Mouse (Mus musculus): ENCODE measurements around the gene Rhbdf1.

The Rhbdf1 gene

DNA sequence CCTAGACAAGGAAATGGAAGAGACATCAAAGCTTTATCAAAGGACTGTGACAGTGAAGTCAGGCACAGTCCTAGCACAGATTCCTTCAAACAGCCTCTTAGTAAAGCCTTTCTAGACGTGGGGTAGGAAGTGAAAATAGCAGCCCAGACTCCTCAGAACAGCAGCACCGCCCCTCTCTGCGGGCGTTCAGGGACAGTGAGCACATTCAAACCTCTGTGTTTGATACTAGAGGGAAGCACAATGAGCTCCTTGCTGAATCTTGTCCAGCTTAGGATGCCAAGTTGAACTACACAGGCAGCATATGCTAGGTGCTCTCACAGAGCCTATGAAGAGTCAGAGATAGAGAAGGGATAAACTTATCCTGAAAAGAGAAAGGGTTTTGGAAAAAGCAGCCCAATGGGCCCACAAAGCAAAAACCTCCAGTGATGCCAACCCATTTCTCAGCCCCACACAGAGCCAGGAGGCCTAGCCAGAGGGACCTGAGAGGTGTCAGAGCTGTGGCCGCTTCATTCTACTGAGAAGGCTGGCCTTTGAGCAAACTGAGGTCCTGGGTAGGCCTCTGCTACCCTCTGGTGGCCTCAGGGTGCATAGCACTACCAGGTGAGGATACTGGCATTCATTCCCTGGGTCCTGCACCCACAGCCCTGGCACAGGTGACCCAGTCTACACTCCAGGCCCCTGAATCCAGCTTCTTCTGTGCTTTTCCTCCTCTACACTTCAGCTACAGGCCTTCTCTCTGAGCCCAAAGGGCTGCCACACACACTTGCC is 16.2 kb upstream of the Rhbdf1 start:
- peak; percentile 84 for DNase-seq (ENCODE audit: low read depth)

DNA sequence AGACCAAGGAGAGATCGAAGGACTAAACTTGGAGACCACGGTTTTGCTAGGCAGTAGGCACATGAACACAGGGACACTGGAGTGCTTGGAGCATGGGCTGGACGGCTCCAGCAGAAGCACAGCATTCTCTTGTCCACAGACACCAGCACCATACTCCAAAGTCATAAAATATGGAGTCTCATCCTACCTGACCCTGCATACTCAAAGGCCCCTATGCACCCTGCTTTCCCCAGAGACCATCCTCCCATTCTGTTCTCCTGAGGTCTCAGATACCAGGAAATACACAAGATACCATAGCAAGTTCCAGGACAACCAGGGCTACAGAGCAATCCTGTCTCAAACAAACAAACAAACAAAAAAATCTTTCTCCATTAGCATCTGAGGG is 15.3 kb upstream of the Rhbdf1 start:
- no peak for DNase-seq (ENCODE audit: low read depth)

DNA sequence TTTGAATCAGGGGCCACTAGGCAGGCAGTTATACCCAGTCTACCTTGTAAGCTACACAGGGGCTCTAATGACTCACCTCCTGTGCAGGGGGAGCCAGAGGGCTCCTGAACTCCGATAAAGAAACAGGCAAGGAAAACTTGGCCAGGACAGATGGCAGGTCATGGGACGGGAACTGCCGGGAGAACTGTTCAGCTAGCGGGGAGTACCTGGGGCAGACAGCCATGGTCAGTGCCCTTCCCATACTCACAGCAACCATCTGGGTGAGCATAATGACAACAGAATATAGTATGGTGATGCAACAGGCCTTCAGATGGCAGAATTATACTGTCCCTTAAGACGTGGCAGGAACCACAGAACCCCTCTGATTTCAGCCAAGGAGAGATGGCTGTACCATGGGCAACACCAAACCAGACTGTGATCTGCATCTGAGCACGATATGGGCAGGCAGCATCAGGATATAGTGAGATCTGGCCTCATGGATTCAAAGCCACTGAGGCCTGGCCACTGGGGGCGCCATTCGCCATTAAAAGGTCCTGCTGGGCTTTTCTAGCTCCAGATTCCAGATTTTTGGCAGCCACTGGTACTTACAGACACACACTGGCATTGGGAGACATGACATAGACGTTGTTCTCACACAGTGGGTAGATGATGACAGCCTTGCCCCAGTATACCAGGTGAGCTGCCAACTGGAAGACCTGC is 14.8 kb upstream of the Rhbdf1 start:
- peak; percentile 61 for DNase-seq (ENCODE audit: low read depth)

DNA sequence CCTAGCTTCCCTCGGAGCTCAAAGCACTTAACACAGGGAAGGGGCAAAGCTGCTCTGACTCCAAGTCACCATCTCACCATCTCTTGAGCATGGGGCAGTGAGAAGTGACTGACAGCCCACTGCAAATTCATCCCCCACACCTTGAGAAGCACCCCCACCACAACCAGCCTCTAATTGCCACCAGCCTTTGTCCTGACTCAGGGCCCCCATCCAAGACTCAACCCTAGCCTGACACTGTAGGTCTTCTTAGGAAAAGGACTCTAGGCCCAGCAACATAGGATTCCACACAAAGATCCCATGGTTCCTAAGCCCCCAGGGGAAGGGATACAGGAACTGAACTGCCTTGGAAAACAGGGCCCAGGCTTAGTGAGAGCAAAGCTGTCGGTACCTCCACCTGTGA is 14.0 kb upstream of the Rhbdf1 start:
- no peak for DNase-seq (ENCODE audit: low read depth)

DNA sequence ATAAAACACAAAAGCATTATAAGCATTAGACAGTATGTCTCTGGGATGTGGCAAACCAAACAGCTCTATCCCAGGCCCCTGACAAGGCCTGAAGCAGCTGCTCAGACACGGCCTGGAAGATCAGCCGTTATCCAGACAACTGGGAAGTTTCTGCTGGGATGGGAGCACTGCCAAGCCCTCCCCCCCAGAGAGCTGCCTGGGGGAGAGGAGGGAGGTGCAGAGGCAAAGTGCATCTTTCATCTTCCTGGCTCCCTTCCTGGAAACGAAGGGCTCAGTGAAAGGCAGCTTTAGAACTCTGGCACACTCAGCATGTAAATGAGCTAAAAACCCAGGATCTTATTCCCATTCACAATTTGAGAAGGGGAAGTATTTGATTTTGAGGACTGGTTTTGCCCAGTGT is 13.5 kb upstream of the Rhbdf1 start:
- DNase-seq (ENCODE audit: low read depth), result no peak

DNA sequence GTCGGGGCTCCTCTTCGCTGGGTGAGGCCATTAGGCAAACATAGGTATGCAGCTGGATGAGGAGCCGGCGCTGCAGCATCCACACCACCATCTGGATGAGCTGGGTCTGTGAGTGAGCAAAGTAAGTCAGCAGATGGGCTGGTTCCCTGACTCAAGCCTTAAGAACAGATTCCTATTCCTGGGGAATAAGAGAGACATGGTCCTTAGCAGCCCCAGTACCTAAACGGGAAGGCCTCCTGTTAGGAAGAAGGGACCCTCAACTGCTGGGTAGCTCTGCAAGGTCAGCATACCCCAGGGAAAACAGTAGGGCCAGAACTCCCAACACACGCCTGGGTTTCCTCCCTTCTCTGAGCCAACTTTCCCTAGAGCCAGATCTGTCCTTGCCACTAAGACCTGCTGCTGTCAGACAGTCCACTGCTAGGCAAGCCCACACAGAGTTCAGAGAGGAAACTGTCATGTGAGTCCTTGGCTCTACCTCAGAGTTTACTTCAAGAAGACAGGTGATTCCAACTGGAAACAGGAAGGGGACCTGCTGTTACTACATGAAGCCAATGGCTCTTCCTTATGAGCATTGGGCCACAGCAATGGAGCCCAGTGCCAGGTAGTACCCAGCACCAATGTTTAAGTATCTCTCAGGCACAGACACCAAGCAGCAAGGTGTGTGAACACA is 12.9 kb upstream of the Rhbdf1 start:
- no peak for DNase-seq (ENCODE audit: low read depth)

DNA sequence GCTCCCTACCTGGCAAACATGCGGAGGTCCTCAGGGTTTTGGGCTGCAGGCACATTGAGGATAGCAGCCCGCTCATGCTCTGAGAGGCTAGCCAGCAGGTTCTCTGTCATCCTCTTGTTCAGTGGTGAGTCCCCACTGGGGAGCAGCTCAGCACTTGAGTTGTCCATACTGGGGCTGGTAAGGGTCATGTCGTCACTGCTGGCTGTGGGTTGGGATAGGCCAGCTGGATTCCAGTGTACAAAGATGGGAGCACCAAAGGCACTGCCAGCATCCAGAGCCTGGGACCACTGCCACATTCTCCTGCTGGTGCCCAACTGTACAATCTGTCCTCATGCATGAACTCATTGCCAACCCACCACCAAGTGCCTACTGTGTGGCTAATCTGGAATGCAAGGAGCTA is 11.8 kb upstream of the Rhbdf1 start:
- DNase-seq (ENCODE audit: low read depth), result no peak

DNA sequence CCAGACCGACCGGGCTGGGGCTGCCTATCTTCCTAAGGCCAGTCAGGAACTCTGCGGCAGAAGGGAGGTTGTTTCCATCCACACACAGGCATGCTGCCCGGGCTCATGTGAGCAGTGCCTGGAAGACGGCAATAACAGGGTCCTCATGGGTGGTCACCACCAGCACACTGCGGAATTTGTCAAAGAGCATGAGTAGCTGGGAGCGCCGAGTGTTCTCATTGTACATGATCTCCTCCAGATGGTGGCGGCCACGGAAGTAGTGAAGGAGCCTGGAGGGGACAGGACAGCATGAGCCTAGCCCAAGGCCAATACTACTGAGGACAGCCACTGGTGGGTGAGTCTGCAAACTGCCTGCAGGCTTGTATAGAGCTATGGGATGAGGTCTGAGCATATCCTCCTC is 10.7 kb upstream of the Rhbdf1 start:
- no peak for DNase-seq (ENCODE audit: low read depth)

DNA sequence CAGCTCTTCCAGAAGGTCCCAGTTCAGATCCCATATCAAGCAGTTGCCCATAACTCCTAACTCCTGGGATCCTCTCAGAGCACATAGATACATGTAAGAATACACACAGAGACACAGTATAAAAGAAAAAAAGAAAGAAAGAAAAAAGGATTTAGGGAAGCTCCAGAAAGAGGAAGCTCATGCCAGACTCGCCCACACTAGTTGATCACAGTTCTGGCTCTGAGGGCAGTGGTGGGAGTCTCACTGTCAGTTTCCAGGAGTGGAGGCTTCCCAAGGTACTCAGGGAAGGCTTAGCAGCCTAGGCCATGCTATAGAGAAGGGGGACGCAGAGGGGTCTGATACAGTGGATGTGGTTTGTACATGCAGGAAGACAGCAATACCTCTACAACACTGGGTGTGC is 9.0 kb upstream of the Rhbdf1 start:
- no peak for DNase-seq (ENCODE audit: low read depth)

DNA sequence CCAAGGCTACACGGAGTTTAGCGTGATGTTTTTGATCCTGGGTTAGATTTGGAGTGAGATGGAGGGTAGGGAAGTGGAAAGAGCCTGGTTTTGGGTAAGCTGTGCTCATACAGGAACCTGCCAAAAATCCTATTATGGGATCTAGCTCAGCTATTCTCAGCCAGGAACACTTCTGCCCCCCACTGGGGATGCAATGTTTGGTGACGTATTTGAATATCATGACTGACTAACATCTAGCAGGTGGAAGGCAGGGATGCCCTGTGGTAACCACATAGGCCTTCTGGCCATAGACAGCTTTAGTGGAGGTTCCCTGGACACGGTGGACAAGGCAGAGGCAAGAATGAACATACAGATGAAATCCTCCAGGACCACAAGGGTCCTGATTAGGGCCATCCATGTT is 8.1 kb upstream of the Rhbdf1 start:
- DNase-seq (ENCODE audit: low read depth), result no peak

DNA sequence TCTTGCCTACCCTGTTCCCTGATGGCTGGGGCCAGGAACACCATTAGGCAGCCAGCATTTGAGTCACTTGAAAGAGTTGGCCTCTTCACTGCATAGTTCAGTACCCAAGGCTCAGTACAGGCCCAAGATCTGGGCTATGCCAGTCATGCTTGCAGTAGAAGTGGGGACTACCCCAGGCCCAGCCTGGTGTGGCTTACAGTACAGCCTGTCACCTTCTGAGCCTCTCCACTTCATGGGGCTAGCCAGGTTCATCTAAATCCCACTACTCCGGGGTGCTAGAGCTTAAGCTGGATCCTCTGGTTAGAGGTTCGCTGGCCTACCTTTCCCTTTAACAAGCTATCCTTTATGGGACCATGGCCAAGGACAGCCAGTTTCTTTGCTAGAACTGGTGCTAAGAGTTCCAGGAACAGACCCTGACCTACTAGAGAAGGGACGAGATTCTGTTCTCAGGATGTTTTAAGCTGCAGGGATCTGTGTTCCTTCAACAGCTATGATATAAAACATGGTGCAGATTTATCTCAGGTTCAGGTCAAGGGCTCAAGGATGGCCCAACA is 6.3 kb upstream of the Rhbdf1 start:
- DNase-seq (ENCODE audit: low read depth), result no peak

DNA sequence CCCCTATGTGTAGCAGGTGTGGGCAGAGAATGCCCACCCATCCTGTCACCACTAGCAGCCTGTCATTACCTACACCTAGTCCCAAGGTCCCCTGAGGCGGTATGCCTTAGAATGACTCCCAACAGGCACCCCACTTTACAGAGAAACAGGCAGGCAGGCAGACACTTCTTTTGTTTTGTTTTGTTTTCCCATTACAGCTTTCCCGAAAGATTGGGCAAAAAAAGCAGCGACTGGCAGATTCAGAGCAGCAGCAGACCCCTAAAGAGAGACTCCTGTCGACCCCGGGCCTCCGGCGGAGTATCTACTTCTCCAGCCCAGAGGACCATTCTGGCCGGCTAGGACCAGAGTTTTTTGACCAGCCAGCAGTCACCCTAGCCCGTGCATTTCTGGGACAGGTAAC is 5.5 kb upstream of the Rhbdf1 start:
- DNase-seq (ENCODE audit: low read depth), result no peak

DNA sequence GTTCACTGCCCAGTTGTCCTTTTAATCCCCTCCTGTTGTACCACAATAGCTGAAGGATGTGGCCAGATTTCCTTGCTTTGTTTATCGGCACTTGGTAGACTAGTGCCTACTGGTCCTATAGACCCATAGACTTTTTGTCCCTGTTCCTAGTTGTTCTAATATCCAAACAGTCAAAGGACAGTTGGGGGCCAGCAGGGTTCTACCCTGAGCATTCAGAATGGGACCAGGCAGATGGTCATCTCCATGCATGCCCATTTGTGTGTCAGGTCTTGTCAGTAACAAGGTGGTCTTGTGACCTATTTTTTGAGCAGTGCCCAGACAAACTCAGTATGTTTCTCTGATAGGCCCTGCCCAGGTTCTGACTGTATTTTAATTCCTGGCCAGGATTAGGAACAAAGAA is 4.9 kb upstream of the Rhbdf1 start:
- DNase-seq (ENCODE audit: low read depth), result no peak

DNA sequence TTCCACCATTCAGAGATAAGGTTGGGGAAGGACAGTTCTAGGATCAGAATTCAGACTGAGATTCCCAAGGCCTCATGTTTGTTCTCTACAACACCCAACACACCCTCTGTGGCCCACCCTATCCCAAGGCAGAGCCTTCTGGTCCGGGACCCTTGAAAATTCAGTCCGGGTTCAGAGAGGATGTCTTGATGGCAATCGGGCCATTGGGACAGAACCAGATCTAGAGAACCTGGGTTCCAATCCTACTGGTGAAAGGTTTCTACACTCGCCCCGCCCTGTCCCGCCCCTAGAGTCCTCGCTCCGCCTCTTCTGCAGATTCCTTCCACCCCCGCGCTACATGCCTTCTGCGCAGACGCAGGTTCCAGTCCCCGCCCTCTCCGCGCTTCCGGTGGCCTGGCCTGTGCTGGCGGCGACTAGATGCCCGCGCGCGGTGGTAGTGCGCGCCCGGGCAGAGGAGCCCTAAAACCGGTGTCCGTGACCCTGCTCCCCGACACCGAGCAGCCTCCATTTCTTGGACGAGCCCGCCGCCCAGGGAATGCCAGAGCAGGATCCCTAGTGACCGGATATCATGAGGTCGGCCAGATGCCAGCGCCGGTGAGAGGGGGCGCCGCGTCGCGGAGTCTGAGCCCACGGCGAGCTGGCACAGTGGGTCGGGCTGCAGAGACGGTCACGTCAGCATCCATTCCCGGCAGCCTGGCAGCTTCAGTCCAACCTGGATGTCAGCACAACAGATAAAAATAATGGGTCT is 4.2 kb upstream of the Rhbdf1 start, which contains the start of gene Mpg:
TSS of gene Mpg (plus strand) at position 382 of the 748 bp plus-strand sequence.
- peak; percentile 94 for DNase-seq (ENCODE audit: low read depth)

DNA sequence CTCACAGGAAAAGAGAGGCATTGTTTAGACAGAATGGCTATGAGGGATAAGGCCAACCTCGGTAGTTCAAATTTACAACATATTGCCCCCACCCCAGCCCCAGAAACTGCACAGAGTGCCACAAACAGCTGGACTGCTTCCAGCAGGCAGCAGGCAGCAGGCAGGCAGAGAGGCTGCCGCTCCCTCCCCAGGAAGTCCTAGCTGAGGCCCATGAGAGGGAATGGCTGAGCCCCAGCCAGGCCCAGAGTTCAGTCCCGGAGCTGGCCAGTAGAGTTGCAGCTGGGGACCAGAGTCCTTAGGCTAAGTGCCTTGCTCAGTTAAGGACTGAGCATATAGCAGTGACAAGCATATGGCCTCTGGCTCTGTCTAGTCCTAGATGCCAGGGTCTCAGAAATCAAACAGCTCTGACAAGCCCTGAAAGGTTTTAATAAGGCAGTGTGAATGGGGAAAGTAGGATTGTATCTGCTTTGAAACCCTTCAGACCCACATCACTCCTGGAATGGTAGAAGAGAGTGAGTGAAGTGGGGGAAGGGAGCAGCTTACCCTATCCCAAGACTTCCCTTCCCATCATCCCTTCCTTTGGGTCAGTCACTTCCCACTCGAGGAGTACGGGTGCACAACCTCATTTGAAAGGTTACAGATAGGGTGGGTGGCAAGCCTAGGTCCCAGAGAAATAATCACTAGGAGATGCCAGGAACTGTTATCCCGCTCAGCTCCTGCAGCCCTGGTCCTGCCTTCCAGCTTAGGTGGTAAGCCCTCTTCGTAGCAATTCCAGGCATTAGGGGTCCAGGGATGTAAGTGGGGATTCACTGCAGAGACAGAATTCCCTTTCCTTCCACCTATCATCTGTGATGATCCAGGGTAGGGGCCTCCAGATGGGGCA is 3.4 kb upstream of the Rhbdf1 start:
- DNase-seq (ENCODE audit: low read depth), result no peak

DNA sequence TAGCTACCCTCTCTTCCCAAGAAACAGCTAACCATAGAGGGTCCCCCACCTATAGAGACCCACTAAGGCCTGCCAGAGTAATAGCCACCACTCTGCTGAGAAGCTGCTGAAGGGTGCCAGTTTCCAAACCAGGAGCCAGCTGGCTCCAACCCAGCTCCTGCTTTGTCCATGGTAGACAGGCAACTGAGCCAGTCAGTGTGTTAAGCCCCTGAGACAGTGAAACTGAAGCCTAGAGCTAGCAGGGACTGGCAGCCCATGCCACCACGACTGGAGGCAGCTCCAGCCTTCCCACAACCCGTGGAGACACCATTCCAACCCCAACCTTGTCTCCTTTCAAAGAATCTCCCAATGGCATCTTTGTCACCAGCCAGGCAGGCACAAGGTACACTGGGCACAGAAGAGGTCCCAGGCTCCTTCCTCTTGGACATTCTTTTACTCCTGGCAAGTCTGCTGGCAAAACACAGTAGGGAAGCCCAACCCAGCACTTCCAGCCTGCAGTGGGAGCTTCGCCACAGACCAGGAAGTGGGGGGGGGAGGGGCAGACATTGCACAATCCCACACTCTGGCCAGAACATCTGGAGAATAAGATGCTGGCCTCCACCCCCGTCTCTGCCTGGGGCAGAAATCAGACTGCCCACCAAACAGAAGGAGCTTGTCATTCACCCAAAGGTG is 2.5 kb upstream of the Rhbdf1 start:
- no peak for DNase-seq (ENCODE audit: low read depth)

DNA sequence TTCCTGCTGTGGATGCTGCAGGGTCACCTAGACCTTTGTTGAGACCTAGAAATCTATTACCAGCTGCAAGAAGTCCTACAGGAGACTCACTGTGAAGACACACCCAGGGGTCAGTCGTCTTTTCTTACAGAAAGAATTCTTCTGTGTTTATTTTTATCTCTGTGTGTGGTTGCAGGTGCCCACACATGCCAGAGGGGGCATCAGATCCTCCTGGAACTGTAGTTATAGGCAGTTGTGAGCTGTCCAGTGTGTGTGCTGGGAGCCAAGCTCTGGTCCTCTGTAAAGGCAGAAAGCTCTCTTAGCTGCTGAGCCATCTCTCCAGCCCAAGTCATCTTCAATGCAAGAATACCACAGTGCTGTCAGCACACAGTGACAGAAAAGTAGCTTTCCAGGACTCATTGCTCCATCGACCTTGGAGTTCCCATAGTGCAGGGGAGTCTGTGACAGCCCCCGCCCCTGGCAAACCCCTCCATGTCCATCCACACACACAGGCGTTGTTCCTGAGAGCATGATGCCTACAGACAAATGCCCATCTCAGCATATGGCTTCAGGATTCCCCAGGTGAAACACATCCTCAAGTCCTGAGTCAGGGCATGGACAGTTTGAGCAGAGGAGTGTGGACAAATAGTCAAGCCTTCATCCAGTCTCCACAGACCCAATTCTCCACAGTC is 1.3 kb upstream of the Rhbdf1 start:
- no peak for DNase-seq (ENCODE audit: low read depth)

DNA sequence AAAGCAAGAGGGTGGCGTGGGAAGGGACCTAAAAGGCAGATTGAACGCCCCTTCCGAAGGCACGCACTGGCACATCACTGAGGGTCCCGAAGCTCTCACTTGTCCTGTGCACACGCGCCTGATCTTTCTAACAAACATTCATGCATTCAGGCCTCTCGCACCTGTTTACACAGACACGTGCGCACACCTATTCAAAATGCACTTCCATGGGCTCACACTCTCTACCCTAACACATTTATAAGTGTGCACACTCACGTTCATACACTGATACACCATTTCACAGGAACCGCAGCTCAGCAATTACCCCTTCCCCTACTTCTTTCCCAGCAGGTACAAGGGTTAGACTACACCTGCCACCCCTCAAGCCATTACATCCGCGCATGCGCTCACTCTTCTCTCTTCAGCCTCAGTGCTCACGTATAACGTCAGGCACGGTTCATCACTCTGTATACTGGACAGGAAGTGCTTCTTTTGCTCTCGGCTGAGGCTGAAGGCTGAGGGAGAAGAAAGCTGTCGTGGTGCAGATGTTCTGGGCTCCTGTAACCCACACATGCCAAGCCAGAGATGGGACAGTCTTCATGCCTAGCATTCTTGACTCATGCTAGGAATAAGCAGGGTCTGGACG is 582 bp upstream of the Rhbdf1 start:
- DNase-seq (ENCODE audit: low read depth), result peak; percentile 69

DNA sequence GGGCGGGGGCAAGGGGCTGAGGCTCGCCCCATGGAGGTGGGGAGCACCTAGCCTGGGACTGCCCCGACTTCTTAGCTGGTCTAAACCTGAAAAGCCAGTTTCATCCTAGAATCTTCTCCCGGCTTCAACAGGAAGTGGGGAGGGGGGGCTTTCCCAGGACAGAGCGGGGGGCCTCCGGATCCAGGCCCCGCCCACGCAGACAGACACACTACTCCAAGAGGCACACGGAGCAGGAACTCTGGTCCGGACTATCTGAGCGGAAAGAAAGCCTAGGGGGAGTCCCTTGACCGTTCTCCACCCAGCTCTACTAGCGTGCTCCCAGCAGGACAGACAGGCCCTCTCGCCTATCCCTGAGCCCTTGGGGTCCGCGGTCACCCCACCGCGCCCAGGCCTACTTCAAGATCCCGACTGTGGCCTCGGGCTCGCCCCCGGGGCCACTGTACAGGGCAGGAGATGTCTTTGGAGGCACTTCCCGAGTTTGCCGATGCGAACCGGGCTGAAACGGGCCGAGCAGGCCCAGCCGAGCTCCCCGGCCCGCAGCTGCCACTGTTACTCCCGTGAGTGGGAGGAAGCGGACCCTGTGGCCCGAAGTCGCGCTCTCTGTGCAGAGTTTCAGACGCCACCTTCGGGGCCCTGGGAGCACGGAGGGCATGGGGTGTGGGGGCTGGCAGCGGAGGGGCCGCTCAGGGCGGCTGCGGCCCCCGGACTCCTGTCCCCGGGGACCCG is 712 bp downstream of the Rhbdf1 start:
- peak; percentile 56 for DNase-seq (ENCODE audit: low read depth)
